Mouse (Mus musculus) hindbrain, embryonic 10.5 days (tissue): Measurements from ENCODE around the gene Snx10. TPM values are rescaled to one million over a fixed set of nuclear protein-coding genes. Genes with fewer than 3 reads are reported as not detected.
"Not testable (repeated sequence)": the region's sequence is repeated elsewhere in the genome, so short reads cannot be mapped to it uniquely, and the experiment has no call there.

ENCODE experiments used
- DNase-seq: peaks from one replicate; pipeline ENCODE4 v3.0.0-alpha.2; 2017; ENCODE audit warnings: low spot score
- H3K27ac ChIP-seq: fragments of 300-500 bp; sonication (generic); 2 replicates; pipeline ENCODE4 v1.5.1; 2016; ENCODE audit warnings: mild to moderate bottlenecking, moderate library complexity
- H3K27me3 ChIP-seq: fragments of 300-500 bp; sonication (generic); 2 replicates; pipeline ENCODE4 v1.6.1; 2016; ENCODE audit warnings: mild to moderate bottlenecking; ENCODE audit not compliant: poor library complexity, insufficient read depth, severe bottlenecking
- H3K36me3 ChIP-seq: fragments of 300-500 bp; sonication (generic); 2 replicates; pipeline ENCODE4 v1.6.1; 2016; ENCODE audit warnings: mild to moderate bottlenecking, moderate library complexity
- H3K4me1 ChIP-seq: fragments of 300-500 bp; sonication (generic); replicated peaks from 2 replicates; pipeline ENCODE4 v1.6.1; 2016; ENCODE audit warnings: mild to moderate bottlenecking
- H3K4me3 ChIP-seq: fragments of 300-500 bp; sonication (generic); 2 replicates; pipeline ENCODE4 v1.5.1; 2016; ENCODE audit warnings: mild to moderate bottlenecking, moderate library complexity
- H3K9me3 ChIP-seq: fragments of 300-500 bp; sonication (generic); 2 replicates; pipeline ENCODE4 v1.6.1; 2016; ENCODE audit warnings: mild to moderate bottlenecking, moderate library complexity
- WGBS: fragments of 180-500 bp; shearing (Covaris S2); methylation state at CpG from one replicate; pipeline ENCODE4 v1.1.7; 2016; 5-methylcytosine and 5-hydroxymethylcytosine counted together
- polyA plus RNA-seq: library from polyadenylated mRNA; unstranded; fragments of >200 nt; fragmentation: Nextera tagmentation; extraction: Ambion mirVana; gene quantifications from 2 replicates; pipeline ENCODE4 v1.2.1, GENCODE M21; 2016

Gene Snx10
- polyA plus RNA-seq = 35.8 and 41.9 TPM in 2 replicates

DNA sequence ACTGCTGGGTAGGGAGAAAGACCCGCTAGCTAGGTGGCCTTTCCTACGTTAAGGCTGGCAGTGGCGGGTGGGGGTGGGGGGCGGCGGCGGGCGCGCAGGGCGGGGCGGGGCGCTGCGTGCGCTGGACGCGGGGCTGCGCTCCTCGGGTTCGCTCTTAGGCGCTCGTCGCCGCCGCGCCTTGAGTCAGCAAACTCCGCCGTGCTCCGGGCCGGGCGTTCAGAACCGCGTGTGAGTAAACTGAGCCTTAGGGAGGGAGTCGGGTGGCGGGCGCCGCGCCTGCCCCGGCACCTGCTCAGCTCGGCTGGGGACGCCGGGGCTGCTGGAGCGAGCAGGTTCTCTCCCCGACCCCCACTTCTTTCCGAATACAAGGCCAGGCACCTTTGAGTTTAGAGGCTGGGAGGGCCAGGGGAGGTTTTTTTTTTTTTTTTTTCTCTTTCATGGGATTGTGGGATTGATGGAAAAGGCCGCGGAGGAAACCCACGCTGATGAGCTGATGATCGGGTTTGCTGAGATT is at the start of gene Snx10:
Gene Snx10, plus strand, starts transcription at position 95 of the 514 bp plus-strand sequence.
- Histone ChIP-seq H3K9me3 (no peaks in the 10 kb centered on the region), H3K36me3 (no peaks in the 10 kb centered on the region), H3K27me3 (no peaks in the 10 kb centered on the region), H3K4me3 (peak within 1 kb of the TSS; percentile 69), H3K27ac (peak within 1 kb of the TSS; percentile 91), H3K4me1 (peaks cover 33% of the 10 kb centered on the region)
- peak; percentile 64 for DNase-seq
- WGBS = under 1% methylated on average over 47 of the region's 47 CpGs

- H3K9me3 ChIP-seq = no peaks in the 10 kb centered on the region
- 0 out of 2 replicates have a peak, but pooled peaks cover 3% of the 10 kb centered on the region for H3K4me1 ChIP-seq
- no peak for DNase-seq
- WGBS = 95% methylated on average over 4 of the region's 4 CpGs
- H3K36me3 ChIP-seq = peaks cover 89% of the 10 kb centered on the region
- H3K27me3 ChIP-seq = no peaks in the 10 kb centered on the region
- no peak overlapping the region for H3K27ac ChIP-seq
- no peak overlapping the region for H3K4me3 ChIP-seq
These were observed 44.5 kb upstream of the Snx10 start for GRCm38 (mm10) chr6:51479136-51479731.

GRCm38 (mm10) chr6:51481548-51481947 is 42.2 kb upstream of the Snx10 start:
- 95% methylated on average over 8 of the region's 8 CpGs for WGBS
- no peak overlapping the region for H3K27ac ChIP-seq
- H3K9me3 ChIP-seq = no peaks in the 10 kb centered on the region
- no peak overlapping the region for H3K4me3 ChIP-seq
- H3K36me3 ChIP-seq = peaks cover 72% of the 10 kb centered on the region
- no peaks in the 10 kb centered on the region for H3K4me1 ChIP-seq
- no peak for DNase-seq
- H3K27me3 ChIP-seq = no peaks in the 10 kb centered on the region

DNA sequence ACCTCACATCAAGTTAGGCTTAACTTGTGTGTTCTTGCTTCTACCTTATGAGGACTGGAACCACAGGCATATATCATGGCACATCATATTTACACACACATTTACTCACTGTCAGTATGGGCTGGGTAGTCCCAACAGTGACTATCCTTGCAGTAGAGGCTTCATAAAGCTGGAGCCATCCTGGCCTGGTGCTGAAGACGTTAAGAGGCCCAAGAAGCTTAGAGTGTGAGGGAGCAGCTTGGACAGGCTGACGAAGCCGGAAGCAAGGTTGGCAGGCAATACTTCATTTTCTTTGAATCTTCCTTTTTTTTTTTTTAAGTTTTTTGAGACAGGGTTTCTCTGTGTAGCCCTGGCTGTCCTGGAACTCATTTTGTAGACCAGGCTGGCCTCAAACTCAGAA is 39.8 kb upstream of the Snx10 start:
- Histone ChIP-seq H3K9me3 (peaks cover 8% of the 10 kb centered on the region; the same call in 1 of the 2 replicates), H3K4me1 (no peaks in the 10 kb centered on the region), H3K27me3 (no peaks in the 10 kb centered on the region), H3K36me3 (peaks cover 49% of the 10 kb centered on the region), H3K4me3 (no peak overlapping the region), H3K27ac (no peak overlapping the region)
- 93% methylated on average over 3 of the region's 3 CpGs for WGBS
- no peak for DNase-seq

GRCm38 (mm10) chr6:51484556-51484955 is 39.1 kb upstream of the Snx10 start:
- peaks cover 42% of the 10 kb centered on the region for H3K36me3 ChIP-seq
- not testable (repeated sequence) for DNase-seq, H3K9me3 ChIP-seq, H3K27me3 ChIP-seq, H3K27ac ChIP-seq, H3K4me3 ChIP-seq, H3K4me1 ChIP-seq
- WGBS = 84% methylated on average over 8 of the region's 8 CpGs

DNA sequence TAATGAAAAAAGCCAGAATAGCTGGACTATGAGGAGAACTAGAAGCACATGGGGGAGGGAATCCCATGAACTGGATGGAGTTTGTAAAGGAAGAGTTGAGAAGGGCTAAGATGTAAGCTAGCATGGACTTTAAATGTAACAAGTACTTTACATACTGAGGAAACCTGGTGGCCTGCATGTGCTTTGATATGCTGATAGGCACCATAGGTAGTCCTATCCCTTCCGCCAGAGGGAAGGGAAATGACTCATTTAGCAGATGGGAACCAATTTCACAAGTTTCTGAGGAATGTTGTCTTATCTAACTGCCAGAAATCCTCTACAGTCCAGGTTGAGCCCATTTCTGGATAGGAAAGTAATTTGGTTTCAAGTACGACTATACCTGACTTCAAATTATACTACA is 38.1 kb upstream of the Snx10 start:
- no peak overlapping the region for H3K27ac ChIP-seq
- no peak overlapping the region for H3K4me3 ChIP-seq
- H3K36me3 ChIP-seq = peaks cover 31% of the 10 kb centered on the region
- no peaks in the 10 kb centered on the region for H3K4me1 ChIP-seq
- no peak for DNase-seq
- no peaks in the 10 kb centered on the region for H3K27me3 ChIP-seq
- WGBS = 65% methylated on average over 2 of the region's 2 CpGs
- H3K9me3 ChIP-seq = peaks cover 8% of the 10 kb centered on the region; the same call in 1 of the 2 replicates

DNA sequence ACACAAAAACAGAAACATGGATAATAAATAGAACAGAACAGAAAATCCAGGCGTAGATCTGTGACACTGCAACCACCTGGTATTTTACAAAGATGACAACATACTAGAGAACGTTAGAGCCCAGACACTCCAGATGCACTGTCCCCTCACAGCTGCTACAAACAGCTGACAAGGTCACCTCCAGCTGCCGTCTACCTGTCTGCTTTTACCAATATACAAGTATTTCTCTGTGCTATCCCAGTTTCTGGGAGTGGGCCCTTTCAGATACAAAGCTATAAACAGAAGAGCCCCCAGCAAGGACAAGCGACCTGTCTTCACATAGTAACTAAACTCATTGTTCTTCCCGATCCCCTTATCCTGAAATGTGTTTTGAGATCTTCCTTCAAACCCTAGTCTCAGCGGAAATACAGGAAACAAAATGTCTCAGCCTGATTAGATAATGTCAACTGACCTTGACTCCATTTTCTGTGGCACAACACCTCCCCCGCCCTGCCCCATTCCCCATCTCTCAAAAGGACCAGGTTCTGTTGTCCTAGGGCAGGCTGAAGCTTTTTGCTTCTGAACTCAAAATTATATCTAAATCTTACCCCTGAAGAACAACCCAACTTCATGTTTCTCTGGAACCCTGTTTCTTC is 37.5 kb upstream of the Snx10 start:
- no peak overlapping the region for H3K27ac ChIP-seq
- no peak overlapping the region for H3K4me3 ChIP-seq
- DNase-seq = no peak
- WGBS = 80% methylated on average over 7 of the region's 7 CpGs
- H3K9me3 ChIP-seq = peaks cover 8% of the 10 kb centered on the region; the same call in 1 of the 2 replicates
- H3K27me3 ChIP-seq = no peaks in the 10 kb centered on the region
- no peaks in the 10 kb centered on the region for H3K4me1 ChIP-seq
- H3K36me3 ChIP-seq = peaks cover 26% of the 10 kb centered on the region

DNA sequence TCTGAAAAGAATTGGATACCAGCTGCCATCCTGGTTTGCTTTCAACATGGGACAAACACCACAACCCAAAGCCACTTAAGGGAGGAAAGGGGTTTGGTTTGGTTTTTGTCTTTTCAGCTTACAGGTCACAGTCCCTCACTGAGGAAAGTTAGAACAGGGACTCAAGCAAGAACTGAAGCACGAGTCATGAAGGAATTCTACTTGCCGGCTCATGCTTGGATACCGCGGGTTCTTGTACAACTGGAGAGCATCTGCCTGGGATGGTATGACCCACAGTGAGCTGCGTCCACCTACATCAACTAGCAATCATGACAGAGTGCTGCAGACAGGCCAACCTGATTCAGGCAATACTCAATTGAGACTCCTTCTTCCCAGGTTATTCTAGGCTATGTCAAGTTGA is 37.0 kb upstream of the Snx10 start:
- WGBS = 94% methylated on average over 5 of the region's 5 CpGs
- no peaks in the 10 kb centered on the region for H3K4me1 ChIP-seq
- peaks cover 8% of the 10 kb centered on the region; the same call in 1 of the 2 replicates for H3K9me3 ChIP-seq
- no peak for DNase-seq
- no peaks in the 10 kb centered on the region for H3K27me3 ChIP-seq
- no peak overlapping the region for H3K27ac ChIP-seq
- H3K4me3 ChIP-seq = no peak overlapping the region
- peaks cover 20% of the 10 kb centered on the region for H3K36me3 ChIP-seq

DNA sequence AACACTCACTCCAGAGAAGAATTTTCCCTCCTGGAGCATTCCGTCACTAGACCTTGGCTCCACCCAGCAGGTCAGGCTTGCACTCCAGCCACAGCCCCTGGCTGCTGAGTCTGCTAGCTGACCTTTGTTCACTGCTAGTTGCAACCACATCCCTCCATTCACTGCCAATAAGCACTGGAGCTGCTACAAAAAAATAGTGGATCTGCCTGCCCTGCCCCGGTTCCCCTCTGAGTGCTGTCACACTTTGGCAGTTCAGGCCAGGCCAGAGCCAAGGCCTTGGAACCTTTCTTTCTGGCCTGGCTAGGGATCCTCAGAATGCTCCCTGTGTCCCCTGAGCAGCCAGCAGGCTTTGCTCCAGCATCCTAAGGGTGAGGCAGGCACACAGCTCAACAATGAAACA is 33.9 kb upstream of the Snx10 start:
- Histone ChIP-seq H3K4me1 (no peaks in the 10 kb centered on the region), H3K36me3 (peaks cover under 1% of the 10 kb centered on the region; the same call in 1 of the 2 replicates), H3K27me3 (no peaks in the 10 kb centered on the region), H3K4me3 (no peak overlapping the region), H3K9me3 (peaks cover 8% of the 10 kb centered on the region; the same call in 1 of the 2 replicates), H3K27ac (no peak overlapping the region)
- 53% methylated on average over 2 of the region's 2 CpGs for WGBS
- no peak for DNase-seq

DNA sequence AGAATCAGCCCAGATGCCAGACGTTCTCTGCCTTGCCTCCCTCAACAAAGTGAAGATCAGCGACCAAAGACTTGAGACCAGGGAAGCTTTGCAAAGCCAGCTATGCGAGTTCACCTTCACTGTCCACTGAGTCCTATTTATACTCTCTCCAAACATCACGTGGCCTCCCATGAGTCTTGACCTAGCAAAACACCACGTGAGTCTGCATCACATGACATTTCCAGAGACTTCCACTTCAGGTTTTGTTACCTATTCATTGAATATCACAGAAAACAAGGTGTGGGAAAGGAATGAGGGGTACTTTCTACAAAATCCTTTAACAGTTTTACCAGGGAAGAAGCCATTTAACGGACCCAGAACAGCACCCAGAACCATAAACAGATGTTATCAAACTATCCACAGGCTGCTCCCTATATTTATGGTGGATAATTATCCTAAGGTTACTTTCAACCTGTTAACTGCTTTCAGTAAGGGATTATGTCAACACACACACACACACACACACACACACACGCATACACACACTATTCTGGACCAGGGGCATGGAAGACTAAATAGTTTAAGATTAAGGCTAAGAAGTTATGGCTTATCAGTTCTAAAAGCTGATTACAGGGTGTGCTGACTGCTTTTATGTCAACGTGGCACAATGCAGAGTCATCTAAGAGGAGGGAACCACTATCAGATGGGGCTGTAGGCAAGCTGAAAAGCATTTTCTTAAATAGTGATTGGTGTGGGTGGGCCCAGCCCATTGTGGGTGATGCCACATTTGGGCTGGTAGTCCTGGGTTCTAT is 26.2 kb upstream of the Snx10 start:
- no peaks in the 10 kb centered on the region for H3K9me3 ChIP-seq
- H3K4me1 ChIP-seq = no peaks in the 10 kb centered on the region
- WGBS = 79% methylated on average over 8 of the region's 8 CpGs
- no peaks in the 10 kb centered on the region for H3K36me3 ChIP-seq
- H3K4me3 ChIP-seq = no peak overlapping the region
- H3K27me3 ChIP-seq = no peaks in the 10 kb centered on the region
- H3K27ac ChIP-seq = no peak overlapping the region
- DNase-seq = no peak

DNA sequence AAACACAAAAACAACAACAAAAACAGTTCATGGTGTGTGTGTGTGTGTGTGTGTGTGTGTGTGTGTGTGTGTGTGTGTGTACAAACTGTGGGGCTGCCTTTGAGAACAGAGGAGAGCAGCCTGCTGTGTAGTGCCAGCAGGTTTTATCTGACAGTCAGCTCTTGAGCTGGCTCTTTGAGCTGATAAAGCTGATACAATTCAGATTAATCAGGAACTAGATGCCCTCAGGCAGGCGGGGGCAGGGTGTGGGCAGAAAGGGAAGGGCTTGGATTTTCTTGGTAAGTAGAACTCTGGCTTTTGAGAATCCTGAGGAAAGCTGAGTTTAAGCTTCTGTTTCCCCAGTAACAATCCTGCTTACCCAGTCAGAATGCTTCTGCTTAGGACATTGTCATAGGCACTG is 18.0 kb upstream of the Snx10 start:
- no peaks in the 10 kb centered on the region for H3K9me3 ChIP-seq
- 72% methylated on average over 1 of the region's 1 CpGs for WGBS
- DNase-seq = no peak

GRCm38 (mm10) chr6:51507556-51507955 is 16.1 kb upstream of the Snx10 start:
- no peak for DNase-seq
- WGBS = 67% methylated on average over 2 of the region's 2 CpGs
- Histone ChIP-seq H3K9me3 (no peaks in the 10 kb centered on the region), H3K36me3 (no peaks in the 10 kb centered on the region), H3K27ac (no peak overlapping the region), H3K4me1 (peaks cover 15% of the 10 kb centered on the region; the same call in 1 of the 2 replicates), H3K4me3 (no peak overlapping the region), H3K27me3 (no peaks in the 10 kb centered on the region)

More for the DNA sequence above, 18.0 kb upstream of the Snx10 start:
- Histone ChIP-seq H3K27me3 (no peaks in the 10 kb centered on the region), H3K4me3 (no peak overlapping the region), H3K4me1 (peaks cover 15% of the 10 kb centered on the region; the same call in 1 of the 2 replicates), H3K27ac (no peak overlapping the region), H3K36me3 (no peaks in the 10 kb centered on the region)
